In genomic region chr8:128662144-128662543, GRCm38 (mm10) we compare ENCODE assay signal across 13 mouse cellular contexts.
"Had no signal": no experiment of that assay in that cellular context is flagged by ENCODE, and none has a peak within 500 bp of the region (broad histone marks: within the 10 kb centered on the region; RNA-seq: fewer than 3 reads in every experiment).

No protein-coding gene starts in this region.

- H3K36me3 ChIP-seq: intestine, embryonic 15.5 days; limb, embryonic 13.5 days; midbrain, embryonic 10.5 days had no signal

- H3K4me3 ChIP-seq: intestine, embryonic 15.5 days; layer of hippocampus, adult 2 months; limb, embryonic 13.5 days; midbrain, embryonic 10.5 days had no signal

- H3K27ac ChIP-seq: intestine, embryonic 15.5 days; layer of hippocampus, adult 2 months; limb, embryonic 13.5 days; liver, embryonic 14.5 days; midbrain, embryonic 10.5 days had no signal

- ATAC-seq: intestine, embryonic 15.5 days; midbrain, embryonic 16.5 days had no signal

- H3K4me2 ChIP-seq: intestine, embryonic 15.5 days; limb, embryonic 13.5 days had no signal

- H3K9me3 ChIP-seq: intestine, embryonic 15.5 days; midbrain, embryonic 10.5 days had no signal

- H3K9ac ChIP-seq: intestine, embryonic 15.5 days; limb, embryonic 13.5 days; liver, embryonic 14.5 days had no signal

- H3K27me3 ChIP-seq: intestine, embryonic 15.5 days; limb, embryonic 13.5 days had no signal

- DNase-seq: kidney, adult 9 months; lung, adult 2 months; lung, postnatal 10 days; lung, postnatal 4 days; spleen, adult 18-20 months; thymus, adult 2 months; thymus, postnatal 25 days had no signal

- H3K4me1 ChIP-seq: intestine, embryonic 15.5 days; limb, embryonic 13.5 days; midbrain, embryonic 10.5 days had no signal
